Mouse (Mus musculus): ENCODE data around the gene Nit2.
A peak's percentile ranks its signal among the peaks of the same experiment; 100 is the strongest.

Nit2 gene

DNA sequence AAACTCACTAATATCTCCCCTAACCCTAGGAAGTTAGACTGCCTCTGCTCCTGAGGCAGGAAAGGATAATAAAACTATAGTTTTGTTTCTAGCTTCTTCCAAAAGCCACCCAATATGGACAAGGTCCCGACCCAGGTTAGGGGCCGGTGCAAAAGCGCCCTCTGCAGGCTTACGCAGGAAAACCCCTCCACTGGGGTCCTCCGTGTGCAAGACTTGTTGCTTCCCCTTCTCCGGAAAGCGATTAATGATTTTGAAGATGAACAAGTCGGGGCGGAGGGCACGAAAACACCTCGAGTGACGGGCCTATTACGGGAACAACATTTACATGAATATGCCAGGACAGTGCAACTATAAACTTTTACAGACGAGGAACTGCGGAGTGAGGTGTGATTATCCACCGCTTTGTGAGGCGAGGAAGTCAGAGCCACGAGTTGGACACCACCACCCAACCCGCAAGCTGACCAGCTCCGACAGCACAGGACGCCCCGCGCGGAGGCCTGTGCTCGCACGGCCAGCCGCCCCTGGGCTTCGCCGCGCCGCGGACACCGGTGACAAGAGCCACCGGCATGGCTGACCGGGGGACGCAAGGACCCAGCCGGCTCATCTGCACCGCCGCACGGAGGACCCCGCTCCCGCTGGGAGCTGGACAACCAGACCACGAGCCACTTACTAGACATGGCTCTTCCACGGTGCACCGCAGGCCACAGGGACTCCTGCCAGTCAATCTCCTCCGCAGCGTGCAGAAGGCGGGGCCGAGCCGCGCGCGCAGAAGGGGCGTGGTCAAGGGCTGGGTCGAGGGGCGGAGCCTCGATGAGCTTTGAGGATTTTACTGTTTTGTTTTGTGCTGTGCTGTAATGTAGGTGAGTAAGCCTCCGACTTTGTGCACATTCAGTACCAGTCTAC, at the start of gene Nit2:
Nit2 (minus strand) TSS at position 731 of the 903 bp plus-strand sequence.
- peak; percentile 99 for DNase-seq

DNA sequence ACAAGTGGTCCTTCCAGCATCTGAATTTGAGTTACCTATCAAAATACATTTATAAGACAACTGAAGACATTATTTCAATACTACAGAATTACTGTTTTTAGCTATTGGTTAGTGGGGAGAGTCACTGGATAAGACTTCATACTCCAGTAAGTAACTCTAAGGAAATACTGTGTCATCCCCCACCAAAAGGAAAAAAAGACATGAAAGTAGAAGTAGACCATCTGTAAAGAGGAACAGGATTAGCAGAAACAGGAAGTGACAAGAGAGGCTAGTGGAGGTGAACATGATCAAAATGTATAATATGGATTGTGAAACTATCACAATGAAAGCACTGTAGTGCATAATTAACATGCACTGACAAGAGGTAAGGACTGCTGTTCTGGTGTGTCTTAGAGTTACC, 48.8 kb upstream of the Nit2 start:
- no peak for DNase-seq

DNA sequence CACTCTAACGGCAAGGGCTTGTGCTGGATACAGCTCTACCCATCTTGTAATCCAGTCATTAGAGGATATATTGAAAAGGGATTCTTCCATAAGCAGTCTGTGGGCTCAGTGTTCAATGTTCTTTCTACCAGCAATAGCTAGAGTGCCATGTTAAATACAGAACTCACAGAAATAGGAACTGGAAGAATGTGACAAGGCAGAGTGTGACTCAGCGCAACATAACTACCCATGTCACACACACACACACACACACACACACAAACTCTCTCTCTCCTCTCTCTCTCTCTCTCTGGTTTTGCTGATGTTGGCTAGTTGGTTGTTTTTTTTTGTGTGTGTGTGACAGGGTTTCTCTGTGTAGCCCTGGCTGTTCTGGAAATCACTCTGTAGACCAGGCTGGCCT, 43.9 kb upstream of the Nit2 start:
- peak; percentile 76 for DNase-seq

GRCm38 (mm10) chr16:57208342-57208741, 41.2 kb upstream of the Nit2 start:
- peak; percentile 74 for DNase-seq

DNA sequence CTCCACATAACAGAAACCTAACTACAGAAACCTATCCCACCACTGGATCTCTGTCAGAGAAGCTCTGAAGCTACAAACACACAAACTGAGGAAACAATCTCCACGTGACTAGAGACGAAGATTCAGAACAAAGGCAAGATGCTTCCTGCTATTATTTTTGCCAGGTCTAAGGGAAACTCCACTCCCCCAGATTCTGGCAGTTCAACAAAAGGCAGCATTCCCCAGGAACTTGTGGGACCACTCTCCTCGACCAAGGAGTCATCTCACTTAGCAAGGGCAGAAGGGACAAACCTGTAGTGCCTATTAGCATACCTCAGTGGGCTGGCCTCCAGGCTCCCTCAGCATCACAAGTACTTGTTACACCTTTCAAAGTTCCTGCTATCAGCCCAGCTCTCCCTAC, 30.1 kb upstream of the Nit2 start:
- DNase-seq = peak; percentile 91

DNA sequence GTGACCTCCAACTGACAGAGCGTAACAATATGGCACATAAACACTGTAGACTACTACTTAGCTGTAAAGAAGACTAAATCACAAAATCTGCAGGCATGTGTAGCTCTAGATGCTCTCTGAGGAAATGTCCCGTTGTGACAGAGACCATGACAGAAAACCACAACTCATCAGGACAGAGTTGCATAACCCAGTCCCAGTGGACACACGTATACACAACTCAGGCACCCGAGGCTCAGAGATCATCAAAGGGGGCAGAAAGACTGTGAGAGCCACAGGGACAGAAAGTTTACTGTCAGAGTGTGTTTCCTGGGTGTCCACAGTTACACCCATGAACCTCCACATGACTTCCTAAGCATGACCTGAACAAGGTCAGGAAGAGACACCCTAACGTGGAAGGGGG, 29.4 kb upstream of the Nit2 start:
- DNase-seq = peak; percentile 65

GRCm38 (mm10) chr16:57191214-57191613, 24.1 kb upstream of the Nit2 start:
- peak; percentile 71 for DNase-seq

- DNase-seq = peak; percentile 64
These were observed 23.2 kb upstream of the Nit2 start for GRCm38 (mm10) chr16:57190390-57190789.

GRCm38 (mm10) chr16:57189493-57189892, 22.4 kb upstream of the Nit2 start:
- DNase-seq = peak; percentile 70

DNA sequence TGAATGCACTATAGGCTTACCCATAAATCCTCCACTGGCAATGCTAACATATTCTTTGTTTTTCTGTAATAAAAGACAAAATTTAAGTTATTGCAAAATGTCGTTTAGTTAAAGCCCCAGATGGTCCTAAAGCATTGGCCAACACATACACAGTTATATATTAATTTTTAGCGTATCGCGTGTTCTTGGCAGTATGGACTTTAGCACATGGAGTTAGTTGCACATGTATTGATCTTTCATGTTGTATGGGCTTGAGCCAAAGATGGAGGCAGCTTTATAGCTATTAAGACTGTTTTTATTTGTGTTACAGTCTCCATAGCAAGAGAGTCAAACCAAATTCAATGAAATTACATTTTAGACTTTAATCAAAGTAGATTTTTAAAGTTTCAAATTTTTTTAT, 19.5 kb upstream of the Nit2 start:
- DNase-seq = no peak

- no peak for DNase-seq
These were observed 14.9 kb upstream of the Nit2 start for GRCm38 (mm10) chr16:57182037-57182436.

- peak; percentile 98 for DNase-seq
These were observed 14.0 kb upstream of the Nit2 start for GRCm38 (mm10) chr16:57181180-57181579.

DNA sequence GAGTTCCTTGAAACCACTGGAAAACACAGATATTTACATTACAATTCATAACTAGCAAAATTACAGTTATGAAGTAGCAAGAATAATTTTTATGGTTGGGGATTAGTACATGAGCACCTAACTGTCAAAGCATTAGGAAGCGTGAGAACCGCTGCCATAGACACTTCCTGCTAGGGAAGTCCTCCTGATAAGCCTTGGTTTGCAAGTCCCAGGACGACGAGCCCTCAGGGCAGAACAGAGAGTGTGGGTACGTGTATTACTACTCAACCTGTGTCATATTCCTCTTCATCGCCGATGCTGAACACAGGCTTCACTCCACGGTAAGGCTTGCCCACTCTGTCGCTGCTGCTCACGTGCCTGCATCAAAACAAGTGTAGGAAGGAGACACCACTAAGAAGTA, 10.5 kb upstream of the Nit2 start:
- peak; percentile 68 for DNase-seq

DNA sequence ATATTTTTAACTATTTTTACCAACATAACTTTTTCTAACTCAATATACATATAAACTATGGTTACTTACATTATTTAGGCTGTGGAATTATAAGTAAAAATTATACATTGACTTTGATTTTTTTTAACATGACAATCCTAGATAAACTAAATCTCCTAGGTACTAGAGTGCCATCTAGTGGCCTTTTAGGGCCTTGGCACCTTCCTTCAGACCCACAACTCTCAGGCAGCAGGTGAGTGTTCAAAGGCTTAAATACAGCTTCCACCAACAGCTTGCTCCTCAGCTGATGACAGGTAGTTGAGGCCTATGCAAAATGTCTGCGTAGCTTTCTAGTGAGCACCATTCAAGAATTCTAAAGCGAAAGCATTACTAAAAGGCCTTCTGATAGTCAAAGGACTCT, 10.1 kb upstream of the Nit2 start:
- peak; percentile 72 for DNase-seq

GRCm38 (mm10) chr16:57176276-57176675, 9.1 kb upstream of the Nit2 start:
- DNase-seq = peak; percentile 91

DNA sequence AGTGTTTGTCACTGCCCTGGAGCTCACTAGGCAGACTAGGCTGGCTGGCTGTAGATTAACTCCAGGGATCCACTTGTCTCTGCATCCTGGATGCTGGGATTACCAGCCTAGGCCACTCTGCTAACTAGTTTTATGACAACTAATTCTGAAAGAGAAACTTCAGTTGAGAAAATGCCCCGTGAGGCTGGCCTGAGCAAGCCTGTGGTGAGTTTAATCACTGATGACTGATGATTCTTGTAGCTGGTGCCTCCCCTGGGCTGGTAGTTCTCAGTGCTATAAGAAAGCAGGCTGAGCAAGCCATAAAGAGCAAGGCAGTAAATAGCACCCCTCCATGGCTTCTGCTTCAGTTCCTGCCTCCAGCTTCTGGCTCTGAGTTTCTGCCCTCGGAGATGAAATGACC, 8.6 kb upstream of the Nit2 start:
- peak; percentile 60 for DNase-seq

DNA sequence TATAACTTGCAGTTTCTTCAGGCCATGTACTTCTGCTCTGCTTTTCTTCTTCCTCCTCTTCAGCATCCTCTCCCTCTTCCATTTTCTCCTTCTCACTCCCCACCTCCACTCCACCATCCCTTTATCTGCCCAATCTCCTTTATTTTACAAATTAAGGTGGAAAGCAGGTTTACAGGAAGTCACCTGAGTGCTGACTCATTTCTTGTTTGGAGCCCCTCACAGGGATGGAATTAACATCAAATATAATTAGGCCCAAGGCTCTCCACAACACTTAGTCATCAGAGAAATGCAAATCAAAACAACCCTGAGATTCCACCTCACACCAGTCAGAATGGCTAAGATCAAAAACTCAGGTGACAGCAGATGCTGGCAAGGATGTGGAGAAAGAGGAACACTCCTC, 7.3 kb upstream of the Nit2 start:
- peak; percentile 46 for DNase-seq

GRCm38 (mm10) chr16:57171570-57171969, 4.4 kb upstream of the Nit2 start:
- DNase-seq = no peak

- peak; percentile 70 for DNase-seq
These were observed 4.0 kb upstream of the Nit2 start for GRCm38 (mm10) chr16:57171161-57171560.

DNA sequence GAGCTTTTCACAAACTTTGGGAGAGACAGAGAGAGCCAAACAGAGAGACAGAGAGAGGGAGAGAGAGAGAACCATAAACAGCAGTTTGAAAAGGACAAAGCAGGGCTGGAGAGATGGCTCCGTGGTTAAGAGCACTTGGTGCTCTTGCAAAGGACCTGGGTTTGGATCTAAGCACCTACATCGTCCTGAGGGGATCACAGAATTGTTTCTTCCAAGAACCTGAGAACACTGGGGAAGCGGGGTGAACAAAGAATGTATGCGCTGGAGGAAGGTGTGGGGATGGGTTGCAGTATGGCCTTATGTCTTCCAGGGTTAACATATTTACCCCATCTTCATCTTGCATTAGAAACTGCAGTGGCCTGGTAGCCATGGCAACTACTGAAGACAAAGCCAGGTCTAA, 1.1 kb upstream of the Nit2 start:
- peak; percentile 79 for DNase-seq

- no peak for DNase-seq
These were observed 372 bp upstream of the Nit2 start for GRCm38 (mm10) chr16:57167514-57167912.

- no peak for DNase-seq
These were observed 1.1 kb downstream of the Nit2 start for GRCm38 (mm10) chr16:57166086-57166485.

- DNase-seq = peak; percentile 77
These were observed 2.0 kb downstream of the Nit2 start for GRCm38 (mm10) chr16:57165157-57165556.

DNA sequence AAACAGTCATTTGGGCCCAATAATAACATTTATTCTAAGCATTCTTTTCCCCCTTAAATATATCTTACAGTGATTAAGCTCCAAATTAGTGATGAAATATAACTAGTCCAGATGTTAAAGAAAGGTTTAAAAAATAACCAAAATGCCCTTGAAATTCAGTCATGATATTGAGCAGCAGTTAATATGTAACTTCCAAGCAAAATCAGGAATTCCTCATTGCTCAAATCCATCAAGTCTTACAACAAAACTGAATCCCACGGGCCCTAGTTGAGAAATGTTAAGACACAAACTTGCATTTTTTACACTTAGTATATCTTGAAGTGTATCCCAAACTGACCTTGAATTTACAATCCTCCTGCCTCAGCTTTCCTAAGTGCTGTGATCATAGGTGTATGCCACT, 3.4 kb downstream of the Nit2 start:
- DNase-seq = no peak

GRCm38 (mm10) chr16:57162841-57163240, 4.3 kb downstream of the Nit2 start:
- DNase-seq = peak; percentile 46

All from heart, adult 11 months (tissue).